In the genomic region with DNA sequence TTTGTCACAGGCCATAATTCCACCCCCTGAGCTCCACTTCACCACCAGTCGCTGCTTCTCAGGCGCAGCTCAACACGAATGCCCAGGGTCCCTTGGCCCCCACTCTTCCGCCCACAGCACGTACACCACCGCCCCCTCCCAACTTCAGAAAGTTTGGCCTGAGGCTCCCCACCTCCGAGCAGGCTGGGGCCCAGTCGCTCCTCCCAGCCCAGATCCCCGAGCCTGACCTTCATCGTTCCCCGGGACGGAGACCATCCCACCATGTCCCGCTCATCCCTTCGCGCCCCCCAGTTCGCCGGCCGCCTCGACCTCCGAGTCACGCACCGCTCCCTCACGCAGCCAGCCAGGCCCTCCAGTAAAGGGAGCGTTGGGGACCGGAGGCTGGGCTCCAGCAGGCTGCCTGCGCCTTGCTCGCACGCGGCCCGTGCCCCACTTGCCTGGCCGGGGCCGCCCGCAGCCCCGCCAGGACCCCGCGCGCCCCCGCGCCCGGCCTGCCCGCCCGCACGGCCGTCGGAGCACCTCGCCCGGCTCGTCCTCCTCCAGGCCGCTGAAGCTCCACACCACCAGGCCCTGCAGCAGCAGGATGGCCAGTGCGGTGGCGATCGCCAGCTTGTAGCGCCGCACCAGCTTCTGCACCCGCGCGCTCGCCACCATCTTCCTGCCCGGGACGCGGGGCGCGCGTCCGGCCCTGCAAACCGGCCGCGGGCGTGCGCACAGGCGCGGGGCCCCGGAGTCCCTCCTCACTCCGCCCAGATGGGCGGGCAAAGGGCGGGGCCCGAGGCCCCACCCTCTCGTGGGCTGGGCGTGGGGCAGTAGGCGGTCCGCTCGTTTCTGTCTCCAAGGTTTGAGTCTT, we compare ENCODE assay signal across 8 mouse cellular contexts. TPM values are rescaled to one million over a fixed set of nuclear protein-coding genes. Genes with fewer than 3 reads are reported as not detected.
DNase-seq lines count a peak whose midpoint lies in the region; ATAC-seq and TF ChIP-seq lines count a peak whose summit lies in the region.

TSS of gene Xylt2 (minus strand) at position 762 of the 853 bp plus-strand sequence.

- DNase-seq in ES-CJ7 (ENCODE audit: low read depth, low spot score): peak; percentile 85
- DNase-seq in cerebellum, adult 11 months: peak; percentile 90
- DNase-seq in heart, postnatal 25 days (ENCODE audit: low spot score): peak; percentile 86
- DNase-seq in layer of hippocampus, adult 18-20 months (ENCODE audit: low spot score in 2 of 2): peak; percentile 87 to 91
- peak; percentile 93 for DNase-seq in lung, adult 2 months
- peak; percentile 86 to 87 for DNase-seq in thymus, adult 18-20 months

- H3K4me3 ChIP-seq in forebrain, embryonic 15.5 days: peak within 1 kb of the TSS; percentile 69
- peak within 1 kb of the TSS; percentile 95 for H3K4me3 ChIP-seq in lung, adult 2 months (replicated peaks; ENCODE audit: extremely low read depth, low read depth, low read length)

- peak; percentile 70; the same call in 1 of the 2 replicates for TF ChIP-seq POLR2A in lung, adult 2 months (IDR thresholded peaks at IDR 0.05; ENCODE audit: borderline replicate concordance, extremely low read depth, low read depth, low read length)

- peaks cover 26% of the 10 kb centered on the region for H3K4me1 ChIP-seq in forebrain, embryonic 15.5 days
- H3K4me1 ChIP-seq in lung, adult 2 months (ENCODE audit: control insufficient read depth, insufficient read depth, low read length): peaks cover 4% of the 10 kb centered on the region

- H3K9ac ChIP-seq in forebrain, embryonic 15.5 days (replicated peaks): peak within 1 kb of the TSS; percentile 83

- no peaks in the 10 kb centered on the region for H3K9me3 ChIP-seq in forebrain, embryonic 15.5 days

- TF ChIP-seq CTCF in lung, adult 2 months (IDR thresholded peaks at IDR 0.05; ENCODE audit: insufficient read depth, low read length): no peak

- H3K36me3 ChIP-seq in forebrain, embryonic 15.5 days: no peaks in the 10 kb centered on the region

- ATAC-seq in forebrain, embryonic 15.5 days (replicated peaks): peak; percentile 96
- peak; percentile 73 for ATAC-seq in neutrophil, adult 5-6 weeks (ENCODE audit: extremely low read depth, insufficient number of reproducible peaks, low FRiP score, poor library complexity, severe bottlenecking)

- peak within 1 kb of the TSS; percentile 84 for H3K4me2 ChIP-seq in forebrain, embryonic 15.5 days (replicated peaks)

- peak within 1 kb of the TSS; percentile 84 for H3K27ac ChIP-seq in forebrain, embryonic 15.5 days (replicated peaks)

- H3K27me3 ChIP-seq in forebrain, embryonic 15.5 days: no peaks in the 10 kb centered on the region

- under 1% methylated on average over 77 of the region's 82 CpGs for WGBS in forebrain, embryonic 15.5 days
- under 1% methylated on average over 79 of the region's 82 CpGs for WGBS in lung, adult 2 months

- intact Hi-C loops in heart, postnatal 25 days (cut with DNase I): no loop called here

RNA-seq across cellular contexts. Expression of gene Xylt2, which starts in this region (rescaled TPM):
- polyA plus RNA-seq in forebrain, embryonic 15.5 days (2015; fragmentation: Nextera tagmentation; extraction: Ambion mirVana): 9.3 and 11.7 TPM in 2 replicates
- 1 to 10 TPM; 9.6 to 9.7 TPM for total RNA-seq in heart, postnatal 25 days (2021)
- total RNA-seq in layer of hippocampus, adult 18-20 months (2021): 10 to 100 TPM; 22.8 to 24.6 TPM
- polyA plus RNA-seq in lung, adult 2 months (2012; rRNA removed): 38.4 and 41.1 TPM in 2 replicates
- 7.2 and 8.7 TPM in 2 replicates for total RNA-seq in neutrophil, adult 5-6 weeks (2017)

Comparison
In these comparisons a context has a peak if more than half of its experiments do, and no peak if none do; other contexts are left out.
1. Peak in every context shown above with its lines: DNase-seq, ATAC-seq, H3K4me3 ChIP-seq and H3K27ac ChIP-seq.